Mouse (Mus musculus) brain, embryonic 14.5 days (tissue): Measurements from ENCODE around the gene Bco1.

Source experiments
- CTCF ChIP-seq: fragments of 200-500 bp; IDR thresholded peaks from 2 replicates; pipeline ENCODE4 v1.5.1; 2012; ENCODE audit warnings: inconsistent platforms, mild to moderate bottlenecking, moderate library complexity, borderline replicate concordance; ENCODE audit not compliant: insufficient read depth, insufficient read length; ENCODE audit errors: extremely low read depth
- POLR2A ChIP-seq: fragments of 200-500 bp; IDR thresholded peaks from 2 replicates; pipeline ENCODE4 v1.6.1; 2012; ENCODE audit warnings: mild to moderate bottlenecking, inconsistent platforms, borderline replicate concordance; ENCODE audit not compliant: poor library complexity, insufficient read depth, insufficient read length, severe bottlenecking; ENCODE audit errors: extremely low read depth

DNA sequence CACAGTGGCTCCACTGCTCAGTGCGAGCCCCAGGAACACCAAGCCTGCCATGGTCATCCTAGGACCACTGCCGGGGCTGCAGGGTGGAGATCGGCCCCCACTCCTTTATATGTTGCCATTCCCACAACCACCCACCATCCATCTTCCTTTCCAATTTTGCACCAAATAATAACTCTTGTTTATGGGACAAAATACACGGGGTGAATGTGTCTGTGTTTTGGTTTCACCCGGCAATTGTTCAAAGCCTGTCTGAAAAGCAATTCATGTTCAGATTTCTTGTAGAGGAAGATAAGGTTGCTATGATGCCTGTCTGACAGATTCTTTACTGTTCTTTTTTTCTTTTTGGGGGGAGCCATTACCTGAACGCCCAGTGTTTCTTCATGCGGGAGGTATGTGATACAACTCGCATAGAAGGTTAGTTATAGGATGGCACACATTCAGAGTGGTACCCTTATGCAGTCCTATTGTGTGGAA is 13.2 kb upstream of the Bco1 start, which contains the start of gene Pkd1l2:
- no peak for TF ChIP-seq CTCF
- TF ChIP-seq POLR2A: no peak
